Mouse (Mus musculus): Measurements from ENCODE around the gene Slc12a4. TPM values are rescaled to one million over a fixed set of nuclear protein-coding genes. Genes with fewer than 3 reads are reported as not detected.

The Slc12a4 gene
- polyA plus RNA-seq, 1 experiment from 2014 or later = 11.4 TPM

DNA sequence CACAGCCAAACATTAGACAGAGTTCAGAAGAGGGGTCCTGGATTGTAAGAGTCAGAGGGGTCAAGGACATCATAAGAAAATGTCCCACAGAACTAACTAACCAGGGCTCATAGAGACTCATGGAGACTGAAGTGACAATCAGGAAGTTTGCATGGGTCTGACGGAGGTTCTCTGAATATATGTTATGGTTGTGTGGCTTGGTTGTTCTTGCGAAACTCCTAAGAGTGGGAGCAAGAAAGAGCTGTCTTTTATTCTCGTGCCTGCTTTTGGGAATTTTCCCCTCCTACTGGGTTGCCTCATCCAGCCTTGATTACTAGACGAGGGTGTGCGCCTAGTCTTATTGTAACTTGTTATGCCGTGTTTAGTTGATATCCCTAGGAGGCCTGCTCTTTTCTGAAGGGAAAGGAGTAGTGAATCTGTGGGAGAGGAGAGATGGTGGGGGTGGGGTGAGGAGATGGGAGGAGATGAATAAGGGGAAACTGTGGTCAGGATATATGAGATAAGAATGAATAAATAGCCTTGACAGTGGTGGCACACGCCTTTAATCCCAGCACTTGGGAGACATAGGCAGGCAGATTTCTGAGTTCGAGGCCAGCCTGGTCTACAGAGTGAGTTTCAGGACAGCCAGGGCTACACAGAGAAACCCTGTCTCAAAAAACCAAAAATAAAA is 38.8 kb upstream of the Slc12a4 start:
- H3K4me3 ChIP-seq (ENCODE audit: low read depth, low read length) = no peak overlapping the region
- no peak overlapping the region for H3K27ac ChIP-seq (ENCODE audit: low read depth, low read length)
- no peaks in the 10 kb centered on the region for H3K27me3 ChIP-seq (ENCODE audit: control insufficient read depth, insufficient read depth, low read length)
- H3K4me2 ChIP-seq (ENCODE audit: low read depth, low read length, severe bottlenecking) = no peak overlapping the region
- no peak for DNase-seq (ENCODE audit: low spot score)
- no peaks in the 10 kb centered on the region for H3K4me1 ChIP-seq (replicated peaks; ENCODE audit: control insufficient read depth, insufficient read depth, low read length)
- no peaks in the 10 kb centered on the region for H3K9me3 ChIP-seq (ENCODE audit: control insufficient read depth, low read length)
- no peaks in the 10 kb centered on the region; the same call in 1 of the 2 replicates for H3K36me3 ChIP-seq (ENCODE audit: control insufficient read depth, insufficient read depth, low read length)
- no peak for ATAC-seq (replicated peaks; ENCODE audit: low FRiP score)
- no peak overlapping the region for H3K9ac ChIP-seq (ENCODE audit: low read length)
- 83% methylated on average over 8 of the region's 8 CpGs for WGBS

DNA sequence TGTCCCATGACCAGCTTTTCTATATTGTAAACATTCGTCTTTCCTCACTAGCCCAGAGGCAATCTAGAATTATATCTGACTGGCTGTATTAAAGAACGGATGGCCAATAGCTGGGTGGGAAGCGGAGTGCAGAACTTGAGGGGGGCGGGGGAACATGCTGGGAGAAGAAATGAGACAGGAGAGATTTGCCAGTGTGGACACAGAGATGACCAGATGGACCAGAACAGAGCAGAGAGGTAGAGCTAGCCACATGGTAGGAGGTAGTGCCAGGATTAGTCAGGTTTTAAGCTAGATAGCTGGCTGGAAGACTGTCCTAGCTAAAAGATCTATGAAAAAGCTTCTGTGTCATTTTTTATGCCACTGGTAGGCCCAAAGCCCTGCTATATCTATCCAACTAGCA is 36.0 kb upstream of the Slc12a4 start:
- H3K4me3 ChIP-seq (ENCODE audit: low read depth, low read length) = no peak overlapping the region
- whole genome bisulfite sequencing = 83% methylated on average over 4 of the region's 4 CpGs
- H3K9ac ChIP-seq (ENCODE audit: low read length) = no peak overlapping the region
- no peak overlapping the region for H3K27ac ChIP-seq (ENCODE audit: low read depth, low read length)
- no peaks in the 10 kb centered on the region for H3K9me3 ChIP-seq (ENCODE audit: control insufficient read depth, low read length)
- no peak for DNase-seq (ENCODE audit: low spot score)
- H3K27me3 ChIP-seq (ENCODE audit: control insufficient read depth, insufficient read depth, low read length) = no peaks in the 10 kb centered on the region
- no peak overlapping the region for H3K4me2 ChIP-seq (ENCODE audit: low read depth, low read length, severe bottlenecking)
- H3K36me3 ChIP-seq (ENCODE audit: control insufficient read depth, insufficient read depth, low read length) = no peaks in the 10 kb centered on the region
- no peak for ATAC-seq (replicated peaks; ENCODE audit: low FRiP score)
- no peaks in the 10 kb centered on the region for H3K4me1 ChIP-seq (replicated peaks; ENCODE audit: control insufficient read depth, insufficient read depth, low read length)

DNA sequence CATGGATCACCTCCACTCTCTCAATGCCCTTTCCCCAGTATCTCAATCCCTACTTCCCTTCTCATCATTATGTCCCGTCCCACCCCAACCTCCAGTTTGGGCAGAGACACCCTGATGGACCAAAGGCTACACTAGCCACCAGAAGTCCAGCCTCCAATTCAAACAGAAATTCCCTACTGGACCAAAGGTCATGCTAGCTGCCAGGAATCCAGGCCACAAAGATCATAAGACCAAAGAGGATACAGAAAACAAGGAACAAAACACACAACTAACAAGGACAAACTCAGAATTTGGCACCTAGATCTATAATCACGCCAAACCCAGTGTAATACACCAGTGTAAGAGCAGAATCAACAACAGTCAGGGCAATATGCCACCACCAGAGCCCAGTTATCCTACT is 33.1 kb upstream of the Slc12a4 start:
- DNase-seq (ENCODE audit: low spot score) (no peak), ATAC-seq (replicated peaks; ENCODE audit: low FRiP score) (no peak)
- H3K4me3 ChIP-seq (ENCODE audit: low read depth, low read length) = no peak overlapping the region
- no peak overlapping the region for H3K27ac ChIP-seq (ENCODE audit: low read depth, low read length)
- 92% methylated on average over 2 of the region's 2 CpGs for WGBS
- H3K36me3 ChIP-seq (ENCODE audit: control insufficient read depth, insufficient read depth, low read length) = no peaks in the 10 kb centered on the region
- H3K9ac ChIP-seq (ENCODE audit: low read length) = no peak overlapping the region
- H3K4me2 ChIP-seq (ENCODE audit: low read depth, low read length, severe bottlenecking) = no peak overlapping the region
- no peaks in the 10 kb centered on the region for H3K9me3 ChIP-seq (ENCODE audit: control insufficient read depth, low read length)
- H3K4me1 ChIP-seq (replicated peaks; ENCODE audit: control insufficient read depth, insufficient read depth, low read length) = no peaks in the 10 kb centered on the region
- no peaks in the 10 kb centered on the region for H3K27me3 ChIP-seq (ENCODE audit: control insufficient read depth, insufficient read depth, low read length)

DNA sequence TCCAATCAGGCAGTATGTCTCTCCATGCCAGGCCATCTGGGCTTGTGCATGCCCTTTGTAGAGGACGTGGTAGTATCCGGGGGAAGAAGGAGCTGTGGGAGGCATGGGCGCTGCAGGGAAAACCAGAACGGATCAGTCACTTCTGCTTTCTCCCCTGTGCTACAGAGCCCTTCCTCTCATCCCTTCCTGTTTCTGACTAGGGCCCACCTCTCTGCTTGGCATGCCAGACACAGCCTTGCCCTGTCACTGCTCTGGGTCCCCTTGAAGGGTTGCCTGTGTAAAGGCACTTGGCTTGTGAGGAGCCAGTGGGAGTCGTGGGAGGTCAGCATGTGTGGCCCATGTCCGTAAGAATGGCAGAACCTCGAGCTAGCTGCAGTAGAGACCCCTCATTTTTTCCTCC is 30.5 kb upstream of the Slc12a4 start:
- H3K4me1 ChIP-seq (replicated peaks; ENCODE audit: control insufficient read depth, insufficient read depth, low read length) = no peaks in the 10 kb centered on the region
- no peaks in the 10 kb centered on the region for H3K36me3 ChIP-seq (ENCODE audit: control insufficient read depth, insufficient read depth, low read length)
- WGBS = 74% methylated on average over 7 of the region's 7 CpGs
- H3K27me3 ChIP-seq (ENCODE audit: control insufficient read depth, insufficient read depth, low read length) = no peaks in the 10 kb centered on the region
- no peak overlapping the region for H3K9ac ChIP-seq (ENCODE audit: low read length)
- H3K4me2 ChIP-seq (ENCODE audit: low read depth, low read length, severe bottlenecking) = no peak overlapping the region
- no peak overlapping the region for H3K4me3 ChIP-seq (ENCODE audit: low read depth, low read length)
- H3K9me3 ChIP-seq (ENCODE audit: control insufficient read depth, low read length) = no peaks in the 10 kb centered on the region
- DNase-seq (ENCODE audit: low spot score) (no peak), ATAC-seq (replicated peaks; ENCODE audit: low FRiP score) (no peak)
- no peak overlapping the region for H3K27ac ChIP-seq (ENCODE audit: low read depth, low read length)

DNA sequence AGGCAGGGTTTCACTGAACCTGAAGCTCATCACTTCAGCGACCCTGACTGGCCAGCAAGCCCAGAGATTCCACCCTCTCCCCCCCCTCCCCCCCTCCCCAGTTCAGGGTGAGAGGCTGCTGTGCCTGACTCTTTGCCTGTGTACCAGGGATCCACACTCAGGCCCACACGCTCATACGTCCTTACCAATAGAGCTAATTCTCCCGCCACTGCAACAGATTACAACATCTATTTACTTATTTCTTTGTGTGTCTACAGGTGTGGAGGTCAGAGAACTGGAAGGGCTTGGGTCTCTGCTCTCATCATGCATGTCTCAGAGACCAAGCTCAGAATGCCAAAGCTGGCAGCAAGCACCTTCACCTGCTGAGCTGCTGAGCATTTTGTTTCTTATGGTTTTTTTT is 27.3 kb upstream of the Slc12a4 start:
- H3K36me3 ChIP-seq (ENCODE audit: control insufficient read depth, insufficient read depth, low read length) = no peaks in the 10 kb centered on the region
- H3K9me3 ChIP-seq (ENCODE audit: control insufficient read depth, low read length) = no peaks in the 10 kb centered on the region
- WGBS = 58% methylated on average over 4 of the region's 4 CpGs
- DNase-seq (ENCODE audit: low spot score) = no peak
- no peaks in the 10 kb centered on the region for H3K4me1 ChIP-seq (replicated peaks; ENCODE audit: control insufficient read depth, insufficient read depth, low read length)
- no peak overlapping the region for H3K4me3 ChIP-seq (ENCODE audit: low read depth, low read length)
- no peak overlapping the region for H3K27ac ChIP-seq (ENCODE audit: low read depth, low read length)
- no peak for ATAC-seq (replicated peaks; ENCODE audit: low FRiP score)
- no peak overlapping the region for H3K4me2 ChIP-seq (ENCODE audit: low read depth, low read length, severe bottlenecking)
- H3K9ac ChIP-seq (ENCODE audit: low read length) = no peak overlapping the region
- no peaks in the 10 kb centered on the region for H3K27me3 ChIP-seq (ENCODE audit: control insufficient read depth, insufficient read depth, low read length)

DNA sequence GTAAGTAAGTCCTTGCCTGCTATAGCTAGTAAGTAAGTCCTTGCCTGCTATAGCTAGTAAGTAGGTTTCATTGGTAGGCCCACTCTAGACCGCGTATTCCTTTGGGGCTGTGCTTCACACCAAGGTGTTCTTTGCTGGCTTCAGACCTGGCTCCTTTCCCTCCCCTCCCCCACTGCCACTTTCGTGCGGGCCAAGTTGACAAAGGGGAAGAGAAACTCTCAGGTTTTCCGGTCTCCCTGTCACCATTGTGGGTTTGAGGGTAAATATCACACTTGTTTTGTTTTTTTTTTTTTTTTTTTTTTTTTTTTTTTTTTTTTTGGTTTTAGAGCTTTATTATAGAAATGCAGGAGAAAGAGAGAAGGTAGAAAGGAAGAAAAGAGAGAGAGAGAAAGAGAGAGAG is 26.6 kb upstream of the Slc12a4 start:
- Histone ChIP-seq H3K36me3 (ENCODE audit: control insufficient read depth, insufficient read depth, low read length) (no peaks in the 10 kb centered on the region), H3K9ac (ENCODE audit: low read length) (no peak overlapping the region), H3K4me3 (ENCODE audit: low read depth, low read length) (no peak overlapping the region), H3K9me3 (ENCODE audit: control insufficient read depth, low read length) (no peaks in the 10 kb centered on the region), H3K4me2 (ENCODE audit: low read depth, low read length, severe bottlenecking) (no peak overlapping the region), H3K4me1 (replicated peaks; ENCODE audit: control insufficient read depth, insufficient read depth, low read length) (no peaks in the 10 kb centered on the region), H3K27ac (ENCODE audit: low read depth, low read length) (no peak overlapping the region), H3K27me3 (ENCODE audit: control insufficient read depth, insufficient read depth, low read length) (no peaks in the 10 kb centered on the region)
- WGBS = 74% methylated on average over 5 of the region's 5 CpGs
- ATAC-seq (replicated peaks; ENCODE audit: low FRiP score) (no peak), DNase-seq (ENCODE audit: low spot score) (no peak)

DNA sequence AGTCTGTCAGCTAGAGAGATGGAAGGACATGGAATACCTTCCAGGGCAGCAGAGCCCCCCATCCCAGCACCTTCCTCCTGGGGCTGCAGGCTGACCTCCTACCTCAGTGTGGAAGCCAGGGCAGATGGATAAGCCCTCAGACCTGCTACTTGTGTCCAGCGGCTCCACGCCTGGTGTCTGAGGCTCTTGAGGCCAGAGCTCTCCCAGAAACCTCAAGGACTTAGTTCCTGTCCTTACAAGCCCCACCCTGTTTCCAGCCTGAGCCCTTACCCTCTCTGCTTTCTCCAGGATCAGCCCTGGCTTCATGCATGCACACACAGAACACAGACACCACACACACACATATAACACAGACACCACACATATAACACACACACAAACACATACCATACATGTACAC is 25.6 kb upstream of the Slc12a4 start:
- DNase-seq (ENCODE audit: low spot score) = no peak
- Histone ChIP-seq H3K36me3 (ENCODE audit: control insufficient read depth, insufficient read depth, low read length) (no peaks in the 10 kb centered on the region), H3K27me3 (ENCODE audit: control insufficient read depth, insufficient read depth, low read length) (no peaks in the 10 kb centered on the region), H3K9me3 (ENCODE audit: control insufficient read depth, low read length) (no peaks in the 10 kb centered on the region), H3K27ac (ENCODE audit: low read depth, low read length) (no peak overlapping the region), H3K4me3 (ENCODE audit: low read depth, low read length) (no peak overlapping the region), H3K9ac (ENCODE audit: low read length) (peak overlapping the region; percentile 41; the same call in 1 of the 2 replicates), H3K4me1 (replicated peaks; ENCODE audit: control insufficient read depth, insufficient read depth, low read length) (no peaks in the 10 kb centered on the region), H3K4me2 (ENCODE audit: low read depth, low read length, severe bottlenecking) (no peak overlapping the region)
- ATAC-seq (replicated peaks; ENCODE audit: low FRiP score) = no peak
- WGBS = 89% methylated on average over 2 of the region's 2 CpGs

DNA sequence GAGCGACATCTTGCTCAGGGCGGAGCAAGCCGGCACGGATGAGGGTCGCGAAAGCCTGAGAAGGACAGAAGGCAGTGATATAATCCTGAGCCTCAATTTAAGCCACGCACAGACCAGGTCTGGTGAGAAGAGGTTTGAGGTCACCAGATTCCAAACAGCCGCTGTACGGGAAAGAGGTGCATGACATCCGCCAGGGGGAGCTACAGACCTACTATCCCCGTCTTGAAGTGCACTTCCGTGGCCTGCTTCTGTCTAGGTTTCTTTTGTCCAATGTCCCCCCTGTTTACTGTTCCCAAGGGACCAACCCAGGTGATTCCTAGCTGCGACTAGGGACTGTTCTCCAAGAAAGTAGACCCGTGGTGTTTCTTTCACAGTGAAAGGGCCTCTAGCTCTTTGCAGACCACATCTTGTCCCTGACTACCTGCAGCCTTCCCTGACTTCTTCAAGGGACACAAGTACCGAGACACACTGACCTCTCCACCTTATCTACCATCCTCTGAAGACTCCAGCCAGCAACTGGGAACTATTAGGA is 25.0 kb upstream of the Slc12a4 start, which contains the start of gene Dus2:
TSS of gene Dus2 (plus strand) at position 482 of the 532 bp plus-strand sequence.
- no peaks in the 10 kb centered on the region for H3K36me3 ChIP-seq (ENCODE audit: control insufficient read depth, insufficient read depth, low read length)
- H3K27ac ChIP-seq (ENCODE audit: low read depth, low read length) = no peak within 1 kb of the TSS
- DNase-seq (ENCODE audit: low spot score) = peak; percentile 89
- peak within 1 kb of the TSS; percentile 15; the same call in 1 of the 2 replicates for H3K4me2 ChIP-seq (ENCODE audit: low read depth, low read length, severe bottlenecking)
- H3K9ac ChIP-seq (ENCODE audit: low read length) = peak within 1 kb of the TSS; percentile 41
- no peaks in the 10 kb centered on the region for H3K27me3 ChIP-seq (ENCODE audit: control insufficient read depth, insufficient read depth, low read length)
- WGBS = 11% methylated on average over 15 of the region's 15 CpGs
- ATAC-seq (replicated peaks; ENCODE audit: low FRiP score) = peak; percentile 71
- no peaks in the 10 kb centered on the region for H3K4me1 ChIP-seq (replicated peaks; ENCODE audit: control insufficient read depth, insufficient read depth, low read length)
- no peak within 1 kb of the TSS for H3K4me3 ChIP-seq (ENCODE audit: low read depth, low read length)
- no peaks in the 10 kb centered on the region for H3K9me3 ChIP-seq (ENCODE audit: control insufficient read depth, low read length)

DNA sequence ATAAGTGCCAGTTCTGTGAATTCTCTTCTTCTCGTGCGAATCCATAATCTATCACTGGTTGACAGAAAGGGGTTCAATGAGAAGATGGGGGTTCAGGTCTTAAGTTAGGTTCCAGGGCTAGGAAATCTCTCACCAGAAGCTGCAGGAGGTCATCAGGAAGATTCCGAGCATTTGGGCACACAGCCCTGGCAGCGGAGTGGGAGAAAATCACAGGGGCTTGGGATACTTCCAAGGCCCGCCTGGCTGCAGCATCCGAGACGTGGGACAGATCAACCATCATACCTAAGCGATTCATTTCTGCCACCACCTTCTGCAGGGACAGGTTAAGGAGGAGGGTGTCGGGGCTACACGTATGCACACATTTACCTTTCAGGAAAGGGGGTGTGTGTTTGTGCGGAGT is 22.6 kb upstream of the Slc12a4 start:
- WGBS = 84% methylated on average over 11 of the region's 11 CpGs
- Histone ChIP-seq H3K27ac (ENCODE audit: low read depth, low read length) (no peak overlapping the region), H3K9me3 (ENCODE audit: control insufficient read depth, low read length) (no peaks in the 10 kb centered on the region), H3K4me2 (ENCODE audit: low read depth, low read length, severe bottlenecking) (no peak overlapping the region), H3K4me3 (ENCODE audit: low read depth, low read length) (no peak overlapping the region), H3K27me3 (ENCODE audit: control insufficient read depth, insufficient read depth, low read length) (no peaks in the 10 kb centered on the region), H3K36me3 (ENCODE audit: control insufficient read depth, insufficient read depth, low read length) (no peaks in the 10 kb centered on the region), H3K4me1 (replicated peaks; ENCODE audit: control insufficient read depth, insufficient read depth, low read length) (no peaks in the 10 kb centered on the region), H3K9ac (ENCODE audit: low read length) (no peak overlapping the region)
- no peak for DNase-seq (ENCODE audit: low spot score)
- no peak for ATAC-seq (replicated peaks; ENCODE audit: low FRiP score)
